Mouse (Mus musculus) gastrocnemius, postnatal 14 days (tissue): ENCODE measurements around the gene Rftn1. TPM values are rescaled to one million over a fixed set of nuclear protein-coding genes. Genes with fewer than 3 reads are reported as not detected.

Source experiments
- DNase-seq: peaks from one replicate; pipeline ENCODE4 v3.0.0; 2021; ENCODE audit warnings: mixed read lengths
- intact Hi-C: fragments of 180-260 bp; cut with DNase I; formaldehyde crosslinking; loops from one replicate; pipeline ENCODE4 v1.15.1; 2025; ENCODE audit warnings: low total_unique reads
- total RNA-seq, 2 experiments: library from RNA; stranded (reverse); gene quantifications; 2 replicates each; pipeline ENCODE4 v1.2.3; 2021

Rftn1 gene
- total RNA-seq, 2 experiments from 2014 or later, result 48.5 to 58.5 TPM

GRCm38 (mm10) chr17:50106811-50107210, 83.7 kb downstream of the Rftn1 start:
- DNase-seq, result no peak
- intact Hi-C loops, result no loop called here

DNA sequence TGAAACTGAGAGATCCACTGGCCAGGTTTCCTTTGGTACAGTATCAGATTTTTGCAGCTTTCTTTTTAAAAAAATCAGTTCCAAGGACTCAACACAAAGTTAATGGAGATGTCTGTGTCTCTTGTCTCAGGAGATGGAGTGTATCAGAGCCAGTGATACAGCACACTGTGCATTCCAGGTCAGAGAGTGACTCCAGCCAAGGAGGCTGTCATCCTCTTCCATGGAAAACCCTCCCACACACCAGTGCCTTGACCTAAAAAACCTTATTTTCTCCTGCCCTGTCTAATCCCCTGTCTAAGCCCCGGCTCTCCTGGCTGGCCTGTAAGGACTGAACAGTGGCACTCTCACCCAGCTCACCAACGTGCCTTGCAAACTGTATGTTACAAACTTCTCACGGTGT, 86.3 kb downstream of the Rftn1 start:
- intact Hi-C loops, result no loop called here
- DNase-seq, result peak; percentile 47

DNA sequence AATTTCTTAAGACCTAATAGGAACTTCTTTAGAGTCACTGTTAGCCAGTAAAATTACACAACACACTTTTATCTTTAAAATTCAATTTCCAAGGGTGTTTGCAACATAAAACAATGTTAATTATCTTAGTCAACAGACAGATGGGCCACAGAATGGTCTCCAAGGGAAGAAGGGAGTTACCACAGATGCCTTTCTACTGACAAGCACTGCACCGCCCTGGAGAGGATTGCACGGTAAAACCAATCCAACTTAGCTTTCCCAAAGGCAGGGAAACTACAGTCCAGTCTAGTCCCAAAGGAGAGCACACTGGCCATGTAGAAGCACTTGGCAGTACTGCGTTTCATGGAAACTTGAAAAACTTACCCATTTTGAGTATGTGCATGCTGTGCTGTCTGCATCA, 89.1 kb downstream of the Rftn1 start:
- intact Hi-C loops, result no loop called here
- no peak for DNase-seq

- intact Hi-C loops, result no loop called here
- no peak for DNase-seq
Measured at GRCm38 (mm10) chr17:50100070-50100469, 90.4 kb downstream of the Rftn1 start.

GRCm38 (mm10) chr17:50099378-50099777, 91.1 kb downstream of the Rftn1 start:
- intact Hi-C loops, result no loop called here
- no peak for DNase-seq

- intact Hi-C loops, result no loop called here
- DNase-seq, result no peak
Measured at GRCm38 (mm10) chr17:50098297-50098696, 92.2 kb downstream of the Rftn1 start.

- DNase-seq, result no peak
- intact Hi-C loops, result no loop called here
Measured at GRCm38 (mm10) chr17:50097831-50098230, 92.6 kb downstream of the Rftn1 start.

DNA sequence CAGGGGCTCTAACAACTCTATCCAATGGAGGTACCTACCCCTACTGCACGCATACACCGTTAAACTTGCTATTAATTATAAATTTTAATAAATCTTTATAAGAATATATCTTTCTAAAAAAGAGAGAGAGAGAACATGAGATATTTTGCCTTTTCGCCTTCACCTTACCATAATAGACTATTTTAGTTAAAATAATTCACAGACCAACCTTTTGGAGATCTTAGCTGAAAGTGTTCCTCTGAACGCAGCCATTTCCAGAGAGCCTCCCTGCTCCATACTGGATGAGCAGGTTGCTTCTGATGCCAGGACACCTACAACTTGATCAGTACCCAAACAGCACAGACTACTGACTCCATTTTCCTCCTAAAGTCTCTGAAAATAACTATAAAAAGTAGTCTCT, 94.2 kb downstream of the Rftn1 start:
- no peak for DNase-seq
- intact Hi-C loops, result no loop called here

- intact Hi-C loops, result no loop called here
- no peak for DNase-seq
Measured at GRCm38 (mm10) chr17:50094596-50094995, 95.9 kb downstream of the Rftn1 start.

GRCm38 (mm10) chr17:50094077-50094476, 96.4 kb downstream of the Rftn1 start:
- intact Hi-C loops, result no loop called here
- no peak for DNase-seq

- intact Hi-C loops, result no loop called here
- no peak for DNase-seq
Measured at GRCm38 (mm10) chr17:50093356-50093755, 97.1 kb downstream of the Rftn1 start.

- no peak for DNase-seq
- intact Hi-C loops, result no loop called here
Measured at GRCm38 (mm10) chr17:50092848-50093247, 97.6 kb downstream of the Rftn1 start.

DNA sequence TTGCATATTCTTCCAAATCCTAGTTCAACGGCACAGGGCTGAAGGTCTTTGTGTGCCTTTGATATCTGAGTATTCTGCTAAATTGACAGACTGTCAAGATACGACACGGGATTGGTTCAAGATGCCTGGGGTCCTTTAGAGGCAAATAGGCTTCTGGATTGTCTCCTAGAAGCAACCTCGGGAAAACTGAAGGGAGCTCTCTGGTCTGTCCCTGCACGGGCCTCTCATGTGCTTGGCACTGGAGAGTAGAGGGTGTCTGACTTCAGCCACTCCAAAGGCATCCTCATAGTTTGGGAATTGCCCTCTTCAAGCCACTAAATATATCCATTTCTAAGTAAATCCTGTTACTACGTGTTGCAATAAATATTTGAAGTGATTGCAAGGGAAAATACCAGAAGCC, 98.6 kb downstream of the Rftn1 start:
- DNase-seq, result no peak
- intact Hi-C loops, result no loop called here

DNA sequence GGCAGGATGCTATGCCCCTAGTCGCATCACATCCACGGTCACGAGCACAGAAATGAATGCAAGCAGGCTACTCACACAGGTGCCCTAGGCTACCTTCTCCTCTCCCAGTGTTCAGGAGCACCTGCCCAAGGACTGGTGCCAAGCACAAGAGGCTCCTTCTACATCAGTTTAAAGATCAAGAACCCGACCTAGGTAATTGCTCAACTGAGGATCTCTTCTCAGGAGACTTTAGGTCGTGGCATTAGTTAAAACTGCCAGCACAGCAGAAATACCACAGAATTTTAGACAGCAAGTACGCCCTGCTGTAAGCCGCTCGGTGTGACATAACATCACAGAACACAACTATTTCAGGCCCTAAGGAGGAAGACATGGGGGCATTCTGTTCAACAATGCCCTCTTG, 100.7 kb downstream of the Rftn1 start:
- no peak for DNase-seq
- intact Hi-C loops, result no loop called here

GRCm38 (mm10) chr17:50088054-50088453, 102.4 kb downstream of the Rftn1 start:
- intact Hi-C loops, result no loop called here
- DNase-seq, result no peak

- intact Hi-C loops, result no loop called here
- DNase-seq, result no peak
Measured at GRCm38 (mm10) chr17:50086887-50087286, 103.6 kb downstream of the Rftn1 start.

GRCm38 (mm10) chr17:50084721-50085120, 105.8 kb downstream of the Rftn1 start:
- DNase-seq, result no peak
- intact Hi-C loops, result no loop called here

DNA sequence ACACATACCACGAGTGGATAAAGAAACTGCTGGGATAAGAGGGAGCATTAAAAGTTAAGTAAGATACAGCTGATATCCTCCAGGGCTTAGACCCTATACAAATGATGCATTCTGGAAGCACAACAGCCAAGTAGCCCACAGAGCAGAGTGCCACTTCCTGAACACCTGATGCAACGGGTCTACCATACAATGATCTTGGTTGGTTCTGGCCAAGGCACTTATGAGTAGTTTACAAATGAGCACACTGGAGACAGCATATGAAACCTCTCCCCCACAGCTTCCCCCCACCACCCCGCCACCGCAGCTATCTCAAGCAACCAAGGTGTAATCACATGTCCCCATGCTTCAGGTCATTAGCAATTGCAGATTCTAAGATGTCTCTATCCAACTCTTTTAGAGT, 106.5 kb downstream of the Rftn1 start:
- intact Hi-C loops, result no loop called here
- DNase-seq, result no peak

GRCm38 (mm10) chr17:50082947-50083346, 107.5 kb downstream of the Rftn1 start:
- no peak for DNase-seq
- intact Hi-C loops, result no loop called here

DNA sequence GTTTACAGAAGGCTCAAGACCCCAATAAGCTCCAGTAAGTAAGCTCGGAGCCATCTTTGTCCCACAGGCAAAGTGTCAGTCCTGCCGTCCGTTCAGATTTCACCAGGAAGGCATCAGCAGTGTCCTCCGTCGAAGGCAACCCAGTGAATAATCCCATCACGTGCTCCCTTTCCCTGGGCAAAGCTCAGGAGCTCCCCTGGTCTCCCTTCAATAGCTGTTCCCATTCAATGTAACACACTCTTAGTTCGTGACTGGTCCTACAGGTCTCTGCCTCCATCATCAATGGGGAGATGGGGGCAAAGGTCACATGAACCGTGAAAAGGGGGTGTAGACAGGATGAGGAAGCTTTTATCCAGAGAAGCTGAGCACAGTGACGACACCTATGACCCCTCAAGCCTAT, 108.8 kb downstream of the Rftn1 start:
- no peak for DNase-seq
- intact Hi-C loops, result no loop called here

- intact Hi-C loops, result no loop called here
- DNase-seq, result no peak
Measured at GRCm38 (mm10) chr17:50080991-50081390, 109.5 kb downstream of the Rftn1 start.

DNA sequence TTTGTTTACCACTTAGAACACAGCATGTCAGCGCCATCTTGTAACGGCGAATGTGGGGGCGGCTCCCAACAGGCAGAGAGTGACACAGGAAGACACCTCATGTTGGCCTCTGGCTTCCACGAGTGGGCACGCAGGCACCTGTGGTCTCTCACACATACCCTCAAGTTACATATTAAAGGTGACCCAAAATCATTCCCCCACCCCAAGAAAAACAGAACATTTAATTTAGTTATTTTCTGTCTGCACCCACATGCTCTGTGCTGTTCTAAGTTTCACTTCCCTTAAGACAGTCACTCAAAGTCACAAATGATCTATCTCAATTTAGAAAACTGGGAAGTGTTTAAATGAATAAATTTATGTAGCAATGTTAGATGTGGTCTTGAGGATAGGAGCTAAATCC, 111.7 kb downstream of the Rftn1 start:
- intact Hi-C loops, result no loop called here
- no peak for DNase-seq
